Mouse (Mus musculus): ENCODE results near the gene Zdhhc22.

- TF ChIP-seq CTCF (IDR thresholded peaks at IDR 0.05; ENCODE audit: low read depth) (no peak), EP300 (IDR thresholded peaks at IDR 0.05; ENCODE audit: low read depth) (no peak)
Measured at GRCm38 (mm10) chr12:86958558-86958957, 31.7 kb downstream of the Zdhhc22 start.

All from heart, postnatal 0 days (tissue).